Mouse (Mus musculus) embryonic facial prominence, embryonic 13.5 days (tissue): ENCODE data around the gene Prkra. TPM values are rescaled to one million over a fixed set of nuclear protein-coding genes. Genes with fewer than 3 reads are reported as not detected.

Source experiments
- ATAC-seq: fragments of 200-750 bp; cut with Nextera tagmentation; 2 replicates; pipeline ENCODE4 v1.8.0; 2017; ENCODE audit warnings: low read depth; ENCODE audit not compliant: insufficient number of reproducible peaks, insufficient read depth, low FRiP score, low TSS enrichment
- H3K27ac ChIP-seq: fragments of 300-500 bp; sonication (generic); 2 replicates; pipeline ENCODE4 v1.5.1; 2015; ENCODE audit warnings: moderate library complexity, mild to moderate bottlenecking, inconsistent platforms
- H3K27me3 ChIP-seq: fragments of 300-500 bp; sonication (generic); 2 replicates; pipeline ENCODE4 v1.6.1; 2015; ENCODE audit warnings: mild to moderate bottlenecking, inconsistent platforms
- H3K36me3 ChIP-seq: fragments of 300-500 bp; sonication (generic); 2 replicates; pipeline ENCODE4 v1.6.1; 2015; ENCODE audit warnings: mild to moderate bottlenecking, inconsistent platforms
- H3K4me1 ChIP-seq: fragments of 300-500 bp; sonication (generic); 2 replicates; pipeline ENCODE4 v1.6.1; 2015; ENCODE audit warnings: inconsistent platforms
- H3K4me2 ChIP-seq: fragments of 300-500 bp; sonication (generic); 2 replicates; pipeline ENCODE4 v1.6.1; 2015; ENCODE audit warnings: moderate library complexity, mild to moderate bottlenecking, inconsistent platforms
- H3K4me3 ChIP-seq: fragments of 300-500 bp; sonication (generic); 2 replicates; pipeline ENCODE4 v1.5.1; 2015; ENCODE audit warnings: mild to moderate bottlenecking, inconsistent platforms
- H3K9ac ChIP-seq: fragments of 300-500 bp; sonication (generic); 2 replicates; pipeline ENCODE4 v1.6.1; 2015; ENCODE audit warnings: mild to moderate bottlenecking, inconsistent platforms
- H3K9me3 ChIP-seq: fragments of 300-500 bp; sonication (generic); 2 replicates; pipeline ENCODE4 v1.6.1; 2016; ENCODE audit warnings: inconsistent platforms
- WGBS: fragments of 180-500 bp; shearing (Covaris S2); methylation state at CpG from one replicate; pipeline ENCODE4 v1.1.7; 2015; ENCODE audit warnings: mixed read lengths; 5-methylcytosine and 5-hydroxymethylcytosine counted together
- polyA plus RNA-seq: library from polyadenylated mRNA; unstranded; fragments of >200 nt; fragmentation: Nextera tagmentation; extraction: Ambion mirVana; gene quantifications from 2 replicates; pipeline ENCODE4 v1.2.1, GENCODE M21; 2015

Gene Prkra
- polyA plus RNA-seq, result 76.8 and 78.1 TPM in 2 replicates

DNA sequence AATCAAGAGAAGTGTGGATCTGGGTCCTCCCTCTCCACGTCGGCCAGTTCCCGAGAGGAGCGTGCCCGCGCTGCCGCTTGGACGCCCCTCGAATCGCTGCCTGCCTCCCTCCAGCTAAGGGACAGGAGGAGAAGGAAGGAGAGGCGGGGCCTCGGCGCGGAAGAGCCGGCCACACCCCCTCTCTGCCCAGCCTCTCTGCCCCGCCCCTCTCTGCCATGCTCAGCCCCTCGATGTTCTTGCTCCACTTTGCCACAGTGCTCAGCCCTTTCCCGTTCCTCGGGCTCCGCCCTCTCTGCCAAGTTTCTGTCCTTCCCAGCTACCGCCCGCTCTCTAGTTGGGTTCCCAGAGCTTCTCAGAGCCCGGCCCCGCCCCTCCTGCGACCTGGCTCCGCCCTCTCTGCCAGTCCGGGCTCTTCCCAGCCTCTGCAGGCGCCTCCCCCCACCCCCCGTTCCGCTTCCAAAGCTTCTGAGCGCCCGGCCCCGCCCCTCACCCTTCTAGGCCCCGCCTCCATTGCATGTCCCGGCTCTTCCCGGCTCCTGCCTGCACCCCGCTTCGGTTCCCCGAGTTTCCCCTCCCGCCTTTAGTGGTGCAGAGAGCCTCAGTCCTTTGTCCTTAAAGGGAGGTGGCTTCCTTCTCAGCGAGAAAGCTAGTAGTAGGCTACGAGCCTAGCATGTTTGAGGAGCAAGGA lies at the start of gene Prkra, which contains the start of gene Pjvk:
TSS of gene Prkra (minus strand) at position 133 of the 688 bp plus-strand sequence.
TSS of gene Pjvk (plus strand) at position 594 of the 688 bp plus-strand sequence.
- peak; percentile 99 for ATAC-seq
- H3K4me2 ChIP-seq, result peak within 1 kb of the TSS; percentile 81
- peak within 1 kb of the TSS; percentile 93 for H3K9ac ChIP-seq
- under 1% methylated on average over 38 of the region's 42 CpGs for WGBS
- H3K27me3 ChIP-seq, result no peaks in the 10 kb centered on the region
- H3K27ac ChIP-seq, result peak within 1 kb of the TSS; percentile 90
- no peaks in the 10 kb centered on the region for H3K9me3 ChIP-seq
- H3K4me1 ChIP-seq, result peaks cover 15% of the 10 kb centered on the region
- peak within 1 kb of the TSS; percentile 86 for H3K4me3 ChIP-seq
- peaks cover 13% of the 10 kb centered on the region for H3K36me3 ChIP-seq

DNA sequence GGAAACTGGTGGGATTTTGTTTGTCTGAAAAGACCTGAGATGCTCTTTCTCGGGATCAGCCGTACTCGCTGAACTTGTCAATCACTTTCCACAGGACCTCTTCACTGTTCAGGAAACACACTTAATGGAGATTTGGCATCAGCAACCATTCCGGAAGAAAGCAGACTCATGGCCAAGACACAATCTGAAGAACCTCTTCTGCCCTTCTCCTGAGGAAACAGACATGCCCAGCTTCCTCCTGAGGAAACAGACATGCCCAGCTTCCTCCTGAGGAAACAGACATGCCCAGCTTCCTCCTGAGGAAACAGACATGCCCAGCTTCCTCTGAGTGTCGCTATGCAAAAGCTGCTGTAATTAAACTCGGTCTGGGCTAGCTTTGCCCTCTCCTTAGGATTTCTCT lies 47.5 kb upstream of the Prkra start:
- Histone ChIP-seq H3K9ac (no peak overlapping the region), H3K4me3 (no peak overlapping the region), H3K27me3 (no peaks in the 10 kb centered on the region), H3K27ac (no peak overlapping the region), H3K4me2 (no peak overlapping the region), H3K9me3 (no peaks in the 10 kb centered on the region), H3K36me3 (peaks cover 75% of the 10 kb centered on the region), H3K4me1 (no peaks in the 10 kb centered on the region)
- WGBS, result 83% methylated on average over 6 of the region's 6 CpGs
- no peak for ATAC-seq

DNA sequence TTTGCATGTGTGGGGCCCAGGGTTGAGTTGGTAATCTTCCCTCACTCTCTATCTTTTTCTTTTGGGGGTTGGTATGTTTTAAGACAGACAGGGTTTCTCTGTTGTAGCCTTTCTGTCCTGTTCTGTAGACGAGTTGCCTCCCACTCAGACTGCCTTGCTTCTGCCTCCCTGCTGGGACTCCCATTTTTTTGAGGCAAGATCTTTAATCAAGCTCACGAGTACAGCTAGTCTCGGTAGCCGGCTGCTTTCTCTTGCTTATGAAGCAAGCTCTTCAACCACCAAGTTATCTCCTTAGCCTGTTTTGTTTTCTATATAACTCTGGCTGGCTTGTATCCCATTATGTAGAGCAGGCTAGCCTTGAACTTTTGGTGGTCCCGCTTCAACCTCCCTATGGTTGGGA lies 46.0 kb upstream of the Prkra start:
- no peak for ATAC-seq
- Histone ChIP-seq H3K4me2 (no peak overlapping the region), H3K36me3 (peaks cover 73% of the 10 kb centered on the region), H3K4me3 (no peak overlapping the region), H3K4me1 (no peaks in the 10 kb centered on the region), H3K9ac (no peak overlapping the region), H3K27ac (no peak overlapping the region), H3K27me3 (no peaks in the 10 kb centered on the region), H3K9me3 (no peaks in the 10 kb centered on the region)
- WGBS, result 87% methylated on average over 5 of the region's 5 CpGs

DNA sequence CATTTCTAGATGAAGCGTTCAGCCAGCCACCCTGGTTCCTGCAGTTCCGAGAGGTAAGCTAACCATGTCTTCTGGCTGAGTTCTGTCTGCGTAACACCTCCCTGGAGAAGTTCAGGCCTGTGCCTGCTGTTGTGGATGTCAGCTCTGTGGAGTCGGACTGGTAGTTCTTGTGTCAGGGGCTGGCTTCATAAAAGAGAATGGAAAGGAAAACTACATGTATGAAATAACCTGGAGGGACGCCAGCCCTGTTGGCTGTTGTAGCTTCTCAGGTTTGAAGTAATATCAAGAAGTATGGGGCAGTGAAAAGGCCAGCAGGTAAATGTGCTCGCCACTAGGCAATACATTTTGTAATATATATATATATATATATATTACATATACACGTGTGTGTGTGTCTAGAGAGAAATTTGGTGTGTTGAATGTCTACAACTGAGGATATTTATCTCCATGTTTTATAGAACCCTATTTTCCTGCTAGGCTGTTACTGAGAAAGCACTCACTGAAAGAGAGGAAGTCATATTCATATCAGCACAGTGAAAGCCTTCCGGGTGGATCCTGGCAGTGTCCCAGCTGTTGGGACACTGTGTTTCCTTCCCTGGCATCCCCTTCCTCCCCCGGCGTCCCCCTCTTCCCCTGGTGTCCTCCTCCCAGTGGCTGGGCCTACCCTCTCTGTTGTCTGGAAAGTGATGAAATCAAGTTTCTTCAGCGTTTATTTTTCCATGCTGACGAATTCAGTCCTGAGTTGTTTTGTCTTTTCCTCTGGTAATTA lies 42.8 kb upstream of the Prkra start:
- Histone ChIP-seq H3K27me3 (no peaks in the 10 kb centered on the region), H3K4me1 (no peaks in the 10 kb centered on the region), H3K4me3 (no peak overlapping the region), H3K9ac (no peak overlapping the region), H3K9me3 (no peaks in the 10 kb centered on the region), H3K27ac (no peak overlapping the region), H3K4me2 (no peak overlapping the region), H3K36me3 (peaks cover 83% of the 10 kb centered on the region)
- no peak for ATAC-seq
- 81% methylated on average over 12 of the region's 12 CpGs for WGBS

DNA sequence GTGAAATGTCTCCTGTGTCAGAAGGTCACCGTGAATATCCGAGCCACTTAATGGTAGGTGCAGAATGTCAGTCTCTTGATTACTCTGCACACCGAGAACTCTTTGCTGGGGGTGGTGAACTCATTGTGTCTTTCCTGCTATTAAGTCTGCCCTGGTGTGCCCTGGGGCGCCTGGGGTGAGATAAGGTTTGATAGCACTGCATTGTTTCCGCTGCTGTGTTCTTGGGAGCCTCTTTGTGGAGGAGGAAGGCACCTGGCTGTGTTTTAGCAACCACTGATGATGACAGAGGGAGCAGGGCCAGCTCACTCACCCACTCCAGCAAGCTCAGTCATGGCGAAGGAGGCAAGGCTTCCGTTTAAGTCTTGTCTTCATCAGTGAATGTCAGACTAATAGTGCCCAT lies 40.3 kb upstream of the Prkra start:
- ATAC-seq, result no peak
- peaks cover 84% of the 10 kb centered on the region for H3K36me3 ChIP-seq
- H3K27ac ChIP-seq, result no peak overlapping the region
- no peaks in the 10 kb centered on the region for H3K9me3 ChIP-seq
- WGBS, result 52% methylated on average over 7 of the region's 7 CpGs
- H3K9ac ChIP-seq, result no peak overlapping the region
- H3K4me3 ChIP-seq, result no peak overlapping the region
- no peak overlapping the region for H3K4me2 ChIP-seq
- no peaks in the 10 kb centered on the region for H3K27me3 ChIP-seq
- H3K4me1 ChIP-seq, result no peaks in the 10 kb centered on the region

DNA sequence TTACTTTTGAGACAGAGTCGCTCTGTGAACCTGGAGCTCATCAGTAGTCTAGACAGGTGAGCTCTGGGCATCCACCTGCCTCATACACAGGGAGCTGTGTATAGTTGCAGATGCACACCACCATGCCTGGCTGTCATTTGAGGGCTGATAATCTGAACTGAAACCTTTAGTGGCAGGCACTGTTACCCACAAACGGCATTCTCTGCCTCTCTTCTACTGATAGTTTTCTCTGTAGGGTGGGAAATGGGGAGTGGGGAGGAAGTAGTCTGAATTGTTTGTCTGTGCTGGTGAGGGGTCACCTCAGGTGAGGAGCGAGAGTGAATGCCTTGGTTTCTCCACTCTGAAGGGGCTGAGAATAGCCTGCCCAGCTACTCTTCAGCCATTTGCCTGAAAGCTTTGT lies 39.8 kb upstream of the Prkra start:
- H3K4me1 ChIP-seq, result no peaks in the 10 kb centered on the region
- H3K4me2 ChIP-seq, result no peak overlapping the region
- no peak for ATAC-seq
- H3K9me3 ChIP-seq, result no peaks in the 10 kb centered on the region
- no peak overlapping the region for H3K9ac ChIP-seq
- peaks cover 84% of the 10 kb centered on the region for H3K36me3 ChIP-seq
- no peak overlapping the region for H3K4me3 ChIP-seq
- no peaks in the 10 kb centered on the region for H3K27me3 ChIP-seq
- no peak overlapping the region for H3K27ac ChIP-seq
- 79% methylated on average over 3 of the region's 3 CpGs for WGBS

DNA sequence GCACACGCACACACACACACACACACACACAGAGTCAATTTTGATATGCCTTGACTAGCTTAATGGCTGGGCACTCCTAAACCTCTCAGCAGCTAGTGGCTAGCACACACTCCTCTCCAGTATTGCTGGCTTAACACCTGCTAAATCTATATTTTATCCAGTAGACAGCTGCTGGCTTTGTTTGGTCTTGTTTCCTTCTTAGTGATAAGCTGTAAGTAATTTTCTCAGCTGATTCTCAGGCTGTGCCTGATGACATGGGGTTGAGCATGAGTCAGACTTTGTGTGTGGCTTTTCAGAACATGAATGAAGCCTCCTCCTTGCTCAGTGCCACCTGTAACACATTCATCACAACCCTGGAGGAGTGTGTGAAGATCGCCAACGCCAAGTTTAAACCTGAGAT lies 39.2 kb upstream of the Prkra start:
- no peak for ATAC-seq

DNA sequence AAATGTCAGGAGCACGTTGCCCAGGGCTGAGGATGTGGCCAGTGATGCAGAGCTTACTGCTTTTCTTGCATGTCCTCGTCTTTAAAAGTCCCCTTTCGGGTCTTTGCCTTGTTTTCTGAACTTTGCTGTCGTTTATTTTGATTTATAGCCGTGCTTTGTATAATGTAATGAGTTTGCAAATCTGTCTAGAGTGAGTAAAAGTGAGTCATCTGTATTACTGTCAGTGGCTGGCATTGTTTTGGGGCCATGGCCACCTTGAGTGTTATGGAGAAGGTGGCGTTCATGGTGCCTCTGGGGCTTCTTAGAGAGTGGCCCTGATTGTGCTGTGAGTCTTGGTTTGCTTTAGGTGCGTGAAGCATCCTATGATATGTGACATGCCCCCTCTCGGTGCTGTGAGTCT lies 34.5 kb upstream of the Prkra start:
- H3K9me3 ChIP-seq, result no peaks in the 10 kb centered on the region
- no peaks in the 10 kb centered on the region for H3K27me3 ChIP-seq
- H3K9ac ChIP-seq, result no peak overlapping the region
- no peak overlapping the region for H3K4me3 ChIP-seq
- ATAC-seq, result no peak
- peaks cover 73% of the 10 kb centered on the region for H3K36me3 ChIP-seq
- no peak overlapping the region for H3K27ac ChIP-seq
- no peak overlapping the region for H3K4me2 ChIP-seq
- H3K4me1 ChIP-seq, result 0 out of 2 replicates have a peak, but pooled peaks cover 2% of the 10 kb centered on the region
- WGBS, result 94% methylated on average over 8 of the region's 8 CpGs

More for the DNA sequence above, 39.2 kb upstream of the Prkra start:
- Histone ChIP-seq H3K4me3 (no peak overlapping the region), H3K27ac (no peak overlapping the region), H3K9me3 (no peaks in the 10 kb centered on the region), H3K27me3 (no peaks in the 10 kb centered on the region), H3K36me3 (peaks cover 84% of the 10 kb centered on the region), H3K9ac (no peak overlapping the region), H3K4me2 (no peak overlapping the region), H3K4me1 (no peaks in the 10 kb centered on the region)
- WGBS, result 88% methylated on average over 3 of the region's 3 CpGs

DNA sequence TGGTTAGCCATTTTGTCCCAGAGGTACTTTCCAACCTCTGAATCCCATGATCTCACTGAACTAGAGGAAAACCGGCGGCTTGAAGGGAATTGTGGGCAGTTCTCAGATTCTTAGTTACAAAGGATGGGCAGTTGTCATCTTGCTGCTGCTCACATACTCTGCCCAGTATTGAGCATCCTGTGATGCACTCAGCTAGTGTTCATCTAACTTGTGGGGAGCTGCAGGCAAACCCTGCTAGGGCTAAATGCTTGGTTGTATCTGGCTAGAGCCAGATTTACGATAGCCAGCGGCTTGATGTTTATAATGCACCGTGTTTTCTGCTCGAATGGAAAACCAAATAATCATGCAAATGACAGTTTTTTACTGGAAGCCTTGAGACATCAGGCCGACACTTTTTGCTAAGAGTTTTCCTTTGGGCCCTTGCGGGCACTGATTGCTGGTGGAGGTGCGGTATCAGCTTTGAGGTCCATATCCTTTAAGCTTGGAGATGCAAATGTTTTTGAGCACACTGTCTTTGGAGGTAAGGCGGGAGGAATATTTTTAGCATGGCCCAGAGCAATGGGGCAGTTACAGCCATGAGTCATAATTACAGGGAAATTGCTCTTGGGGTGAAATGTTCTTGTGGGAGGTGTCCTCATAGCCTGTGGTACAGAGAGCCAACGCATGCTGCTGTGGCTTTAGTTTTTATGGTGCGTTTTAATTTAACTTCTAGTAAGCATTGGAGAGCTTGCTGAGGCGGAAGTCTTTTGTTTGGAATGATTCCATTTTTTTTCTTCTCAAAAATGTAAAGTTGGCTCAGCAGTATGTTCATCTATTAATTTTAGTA lies 28.8 kb upstream of the Prkra start:
- Histone ChIP-seq H3K4me3 (peak overlapping the region; percentile 91), H3K4me1 (peaks cover 25% of the 10 kb centered on the region), H3K9ac (peak overlapping the region; percentile 93), H3K27me3 (no peaks in the 10 kb centered on the region), H3K36me3 (peaks cover 17% of the 10 kb centered on the region; the same call in 1 of the 2 replicates), H3K27ac (no peak overlapping the region), H3K9me3 (no peaks in the 10 kb centered on the region), H3K4me2 (peak overlapping the region; percentile 71)
- 56% methylated on average over 13 of the region's 13 CpGs for WGBS
- ATAC-seq, result no peak

DNA sequence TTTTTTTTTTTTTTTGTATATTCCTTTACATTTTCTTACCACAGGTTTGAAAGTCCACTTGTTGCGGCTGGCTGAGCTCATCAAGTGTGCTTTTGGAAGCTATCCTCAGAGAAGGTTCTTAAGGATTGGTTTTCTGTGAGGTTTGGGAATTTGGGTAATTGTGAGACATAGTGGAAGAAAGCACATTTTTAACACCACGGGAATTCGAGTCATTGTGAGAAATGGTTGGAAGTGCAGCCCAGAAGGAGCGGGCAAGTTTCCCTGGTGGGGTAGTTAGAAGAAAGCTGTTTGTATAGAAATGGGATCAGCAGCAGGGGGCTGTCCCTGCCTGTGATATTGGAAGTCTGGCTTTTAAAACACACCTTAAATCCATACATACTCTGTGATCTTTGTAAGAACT lies 28.1 kb upstream of the Prkra start:
- WGBS, result 7% methylated on average over 4 of the region's 4 CpGs
- Histone ChIP-seq H3K4me1 (peaks cover 26% of the 10 kb centered on the region), H3K9me3 (no peaks in the 10 kb centered on the region)

DNA sequence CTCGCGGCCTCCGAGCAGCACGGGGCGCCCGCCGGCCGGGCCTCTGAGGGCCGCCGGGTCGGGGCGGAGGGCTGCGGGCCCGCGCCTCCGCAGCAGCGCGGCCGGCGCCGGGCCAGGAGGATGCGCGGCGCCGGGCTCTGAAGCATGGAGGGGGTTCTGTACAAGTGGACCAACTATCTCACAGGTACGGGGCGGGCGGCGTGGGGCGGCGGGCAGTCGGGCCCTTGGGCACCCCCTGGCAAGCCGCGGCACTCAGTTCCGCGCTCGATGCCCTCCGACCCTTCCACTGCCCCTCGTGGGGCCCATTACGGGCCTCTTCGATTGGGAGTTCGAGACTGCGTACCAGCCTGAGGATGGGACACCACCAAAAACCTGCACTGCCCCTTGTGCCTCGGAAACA lies 27.6 kb upstream of the Prkra start:
- peak overlapping the region; percentile 81 for H3K27ac ChIP-seq
- H3K9ac ChIP-seq, result peak overlapping the region; percentile 93
- peaks cover 26% of the 10 kb centered on the region for H3K4me1 ChIP-seq
- H3K4me2 ChIP-seq, result peak overlapping the region; percentile 71
- peaks cover 14% of the 10 kb centered on the region; the same call in 1 of the 2 replicates for H3K36me3 ChIP-seq
- H3K27me3 ChIP-seq, result no peaks in the 10 kb centered on the region
- WGBS, result 1% methylated on average over 43 of the region's 44 CpGs
- no peak for ATAC-seq
- H3K4me3 ChIP-seq, result peak overlapping the region; percentile 91
- no peaks in the 10 kb centered on the region for H3K9me3 ChIP-seq

More for the DNA sequence above, 28.1 kb upstream of the Prkra start:
- Histone ChIP-seq H3K27me3 (no peaks in the 10 kb centered on the region), H3K27ac (no peak overlapping the region), H3K4me3 (peak overlapping the region; percentile 91), H3K9ac (peak overlapping the region; percentile 93), H3K4me2 (peak overlapping the region; percentile 71), H3K36me3 (peaks cover 16% of the 10 kb centered on the region; the same call in 1 of the 2 replicates)
- no peak for ATAC-seq
